ENCODE assay signal across 8 mouse cellular contexts in the genomic region with DNA sequence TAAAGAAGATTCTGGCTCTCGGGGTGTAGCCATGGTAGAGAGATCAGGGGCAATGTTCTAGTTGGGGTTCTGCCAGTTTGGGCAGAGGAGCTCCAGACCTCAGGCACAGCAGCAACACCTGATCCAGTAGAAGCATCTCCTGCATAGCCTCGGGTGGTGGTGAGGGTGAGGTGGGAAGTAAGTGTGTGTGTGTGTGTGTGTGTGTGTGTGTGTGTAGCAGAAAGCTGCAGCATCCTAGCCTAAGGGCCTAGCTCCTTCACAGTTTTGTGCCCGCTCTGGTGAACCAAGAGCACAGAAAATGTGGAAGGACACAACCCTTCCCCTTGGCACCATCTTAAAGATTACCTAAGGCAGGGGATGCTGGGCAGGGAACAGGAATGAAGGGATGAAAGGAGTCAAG. TPM values are rescaled to one million over a fixed set of nuclear protein-coding genes. Genes with fewer than 3 reads are reported as not detected.
DNase-seq lines count a peak whose midpoint lies in the region; ATAC-seq and TF ChIP-seq lines count a peak whose summit lies in the region.

No protein-coding gene starts in this region.

- no peak for TF ChIP-seq POLR2A in thymus, adult 2 months (IDR thresholded peaks at IDR 0.05; ENCODE audit: control insufficient read depth, extremely low read depth, insufficient read depth, low read length, poor library complexity)

- H3K36me3 ChIP-seq in thymus, adult 2 months (ENCODE audit: control insufficient read depth, insufficient read depth, low read length): no peaks in the 10 kb centered on the region
- no peaks in the 10 kb centered on the region for H3K36me3 ChIP-seq in limb, embryonic 13.5 days
- H3K36me3 ChIP-seq in stomach, embryonic 15.5 days: no peaks in the 10 kb centered on the region

- no peak for TF ChIP-seq CTCF in thymus, adult 2 months (IDR thresholded peaks at IDR 0.05; ENCODE audit: borderline replicate concordance, control insufficient read depth, extremely low read depth, insufficient read depth, low read length, poor library complexity)

- no peaks in the 10 kb centered on the region for H3K27me3 ChIP-seq in thymus, adult 2 months (ENCODE audit: control insufficient read depth, insufficient read depth, low read length)
- H3K27me3 ChIP-seq in limb, embryonic 13.5 days: peaks cover 4% of the 10 kb centered on the region; the same call in 1 of the 2 replicates
- no peaks in the 10 kb centered on the region for H3K27me3 ChIP-seq in stomach, embryonic 15.5 days (replicated peaks)

- peak overlapping the region; percentile 89; the same call in 1 of the 2 replicates for H3K9ac ChIP-seq in limb, embryonic 13.5 days
- no peak overlapping the region for H3K9ac ChIP-seq in stomach, embryonic 15.5 days

- 36% methylated on average over 3 of the region's 3 CpGs for WGBS in thymus, adult 2 months
- 41% methylated on average over 3 of the region's 3 CpGs for WGBS in limb, embryonic 13.5 days
- WGBS in stomach, embryonic 15.5 days: 41% methylated on average over 3 of the region's 3 CpGs

- H3K4me3 ChIP-seq in thymus, adult 2 months (ENCODE audit: control insufficient read depth, insufficient read depth, low read length): no peak overlapping the region
- peak overlapping the region; percentile 90 for H3K4me3 ChIP-seq in limb, embryonic 13.5 days
- H3K4me3 ChIP-seq in stomach, embryonic 15.5 days (replicated peaks): peak overlapping the region; percentile 81

- peaks cover 10% of the 10 kb centered on the region for H3K4me1 ChIP-seq in thymus, adult 2 months (replicated peaks; ENCODE audit: control insufficient read depth, insufficient read depth, low read length)
- H3K4me1 ChIP-seq in limb, embryonic 13.5 days: peaks cover 18% of the 10 kb centered on the region
- H3K4me1 ChIP-seq in stomach, embryonic 15.5 days: peaks cover 16% of the 10 kb centered on the region

- peak; percentile 21 for DNase-seq in CD4-positive, CD25-positive, alpha-beta regulatory T cell, adult 2 months (ENCODE audit: low read depth, low spot score)
- DNase-seq in thymus, postnatal 14 days: peak; percentile 12
- DNase-seq in thymus, adult 2 months: no peak
- DNase-seq in frontal cortex, adult 2 months (ENCODE audit: extremely low spot score in 1 of 2, low spot score in 1 of 2): no peak
- DNase-seq in urinary bladder, adult 2 months (ENCODE audit: low spot score): no peak

- no peak for ATAC-seq in CD4-positive, CD25-positive, alpha-beta regulatory T cell, adult 4 months
- ATAC-seq in limb, embryonic 13.5 days (ENCODE audit: low FRiP score, low read depth): no peak
- ATAC-seq in stomach, embryonic 15.5 days (ENCODE audit: insufficient read depth, low FRiP score, low read depth): no peak

- no peak overlapping the region for H3K27ac ChIP-seq in thymus, adult 2 months (ENCODE audit: control insufficient read depth, insufficient read depth, low read length)
- H3K27ac ChIP-seq in limb, embryonic 13.5 days: no peak overlapping the region
- H3K27ac ChIP-seq in stomach, embryonic 15.5 days: no peak overlapping the region

- H3K9me3 ChIP-seq in limb, embryonic 13.5 days: no peaks in the 10 kb centered on the region
- no peaks in the 10 kb centered on the region for H3K9me3 ChIP-seq in stomach, embryonic 15.5 days

- H3K4me2 ChIP-seq in limb, embryonic 13.5 days (replicated peaks): peak overlapping the region; percentile 93
- peak overlapping the region; percentile 77 for H3K4me2 ChIP-seq in stomach, embryonic 15.5 days

RNA-seq across cellular contexts. Expression of gene Traf3ip1, which starts 0.5 kb away (rescaled TPM):
- polyA plus RNA-seq in CD4-positive, CD25-positive, alpha-beta regulatory T cell, adult 4 months (2017; shearing (Covaris generic)): 1 to 10 TPM; 3.5 to 5.2 TPM
- 7.1 and 7.7 TPM in 2 replicates for polyA plus RNA-seq in thymus, adult 2 months (2012; rRNA removed)
- polyA plus RNA-seq in limb, embryonic 13.5 days (2015; fragmentation: Nextera tagmentation; extraction: Ambion mirVana): 9.6 and 10.0 TPM in 2 replicates
- 7.8 and 8.4 TPM in 2 replicates for polyA plus RNA-seq in stomach, embryonic 15.5 days (2015; fragmentation: Nextera tagmentation; extraction: Ambion mirVana)
- 19.5 and 20.6 TPM in 2 replicates for polyA plus RNA-seq in frontal cortex, adult 2 months (2012; rRNA removed)
- polyA plus RNA-seq in urinary bladder, adult 2 months (2012; rRNA removed): 11.7 and 12.0 TPM in 2 replicates

RNA-seq across cellular contexts. Expression of gene Per2, which starts 34.8 kb away (rescaled TPM):
- 1 to 10 TPM; 1.9 to 2.1 TPM for polyA plus RNA-seq in CD4-positive, CD25-positive, alpha-beta regulatory T cell, adult 4 months (2017; shearing (Covaris generic))
- 3.3 and 3.4 TPM in 2 replicates for polyA plus RNA-seq in thymus, adult 2 months (2012; rRNA removed)
- polyA plus RNA-seq in limb, embryonic 13.5 days (2015; fragmentation: Nextera tagmentation; extraction: Ambion mirVana): 3.3 TPM in 2 replicates
- polyA plus RNA-seq in stomach, embryonic 15.5 days (2015; fragmentation: Nextera tagmentation; extraction: Ambion mirVana): 5.4 and 6.5 TPM in 2 replicates
- 18.6 and 19.4 TPM in 2 replicates for polyA plus RNA-seq in frontal cortex, adult 2 months (2012; rRNA removed)
- 32.2 and 32.9 TPM in 2 replicates for polyA plus RNA-seq in urinary bladder, adult 2 months (2012; rRNA removed)

RNA-seq across cellular contexts. Expression of gene Asb1, which starts 46.4 kb away (rescaled TPM):
- 1 to 10 TPM; 2.6 to 3.6 TPM for polyA plus RNA-seq in CD4-positive, CD25-positive, alpha-beta regulatory T cell, adult 4 months (2017; shearing (Covaris generic))
- 8.7 and 10.4 TPM in 2 replicates for polyA plus RNA-seq in thymus, adult 2 months (2012; rRNA removed)
- 5.5 and 6.3 TPM in 2 replicates for polyA plus RNA-seq in limb, embryonic 13.5 days (2015; fragmentation: Nextera tagmentation; extraction: Ambion mirVana)
- 4.3 and 6.3 TPM in 2 replicates for polyA plus RNA-seq in stomach, embryonic 15.5 days (2015; fragmentation: Nextera tagmentation; extraction: Ambion mirVana)
- polyA plus RNA-seq in frontal cortex, adult 2 months (2012; rRNA removed): 20.1 and 20.8 TPM in 2 replicates
- polyA plus RNA-seq in urinary bladder, adult 2 months (2012; rRNA removed): 10.6 and 11.3 TPM in 2 replicates

Comparison
In these comparisons a context has a peak if more than half of its experiments do, and no peak if none do; other contexts are left out.
1. DNase-seq: peak in CD4-positive, CD25-positive, alpha-beta regulatory T cell, adult 2 months (single experiment) and thymus, postnatal 14 days (single experiment); none in thymus, adult 2 months (single experiment), frontal cortex, adult 2 months (0 of 2) and urinary bladder, adult 2 months (single experiment).